Mouse (Mus musculus) left cerebral cortex, adult 11 months (tissue): ENCODE data around the gene Arid2.
"Not testable (repeated sequence)": the region's sequence is repeated elsewhere in the genome, so short reads cannot be mapped to it uniquely, and the experiment has no call there.

Source experiments
- DNase-seq: peaks from one replicate; pipeline ENCODE4 v3.0.0; 2022; ENCODE audit warnings: low spot score

The Arid2 gene

GRCm38 (mm10) chr15:96286015-96286934, 1.0 kb upstream of the Arid2 start:
- DNase-seq, result peak; percentile 89

DNA sequence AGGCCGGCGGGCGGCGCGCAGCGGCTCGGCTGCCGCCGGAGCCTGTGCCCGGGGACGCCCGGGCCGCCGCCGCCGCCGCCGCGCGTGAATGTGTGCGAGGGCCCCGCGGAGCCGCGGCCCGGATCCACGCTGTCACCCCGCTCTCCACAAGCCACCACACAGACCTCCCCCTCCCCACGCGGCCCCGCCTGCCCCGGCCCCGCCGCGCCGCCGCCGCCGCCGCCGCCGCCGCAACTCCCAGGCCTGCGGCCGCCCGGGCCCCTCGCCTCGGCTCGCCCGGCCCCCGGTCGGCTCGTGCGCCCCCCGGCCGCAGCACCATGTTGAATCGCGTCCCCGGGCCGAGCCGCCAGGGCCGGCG, 404 bp upstream of the Arid2 start:
- no peak for DNase-seq

GRCm38 (mm10) chr15:96287976-96288835, 888 bp downstream of the Arid2 start:
- peak; percentile 35 for DNase-seq

DNA sequence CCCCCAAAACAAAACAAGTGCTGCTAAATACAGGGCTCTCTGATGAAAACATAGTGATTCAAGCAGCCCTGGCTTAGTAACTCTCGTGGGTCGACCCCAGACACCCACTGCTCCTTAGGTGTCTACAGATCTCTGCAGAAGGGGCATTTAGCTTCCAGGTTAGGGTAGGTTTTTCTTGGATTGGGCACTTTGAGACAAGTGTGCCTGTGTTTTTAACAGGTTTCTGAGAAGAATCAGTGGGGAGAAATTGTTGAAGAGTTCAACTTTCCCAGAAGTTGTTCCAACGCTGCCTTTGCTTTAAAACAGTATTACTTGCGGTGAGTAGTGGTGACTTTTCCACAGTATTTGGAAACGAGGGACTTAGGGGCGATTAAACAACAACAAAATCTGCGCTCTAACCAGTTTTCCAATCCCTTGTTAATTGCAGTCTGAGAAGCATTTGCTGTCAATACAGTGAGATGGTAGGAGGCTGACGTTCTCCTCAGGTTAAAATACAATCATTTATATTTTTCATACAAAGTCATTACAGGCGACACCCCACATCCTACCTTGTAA, 1.6 kb downstream of the Arid2 start:
- DNase-seq, result no peak

DNA sequence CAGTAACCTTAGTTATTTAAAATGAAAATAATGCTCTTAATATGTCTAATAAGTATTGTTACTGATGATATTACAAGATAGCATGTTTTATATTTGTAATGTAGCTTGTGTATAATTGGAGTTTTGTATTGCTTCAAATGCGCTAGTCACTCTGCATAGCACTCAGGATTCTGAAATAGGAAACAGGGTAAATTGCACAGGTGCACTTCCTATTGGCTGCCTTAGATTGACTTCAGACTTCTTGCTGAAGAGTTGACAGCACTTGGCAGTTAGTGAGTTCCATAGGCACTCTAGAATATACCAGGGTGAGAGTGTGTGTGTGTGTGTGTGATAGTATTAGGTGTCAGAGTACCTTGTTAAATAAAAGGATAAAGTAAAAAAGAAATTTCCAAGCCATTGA, 2.7 kb downstream of the Arid2 start:
- DNase-seq, result no peak

DNA sequence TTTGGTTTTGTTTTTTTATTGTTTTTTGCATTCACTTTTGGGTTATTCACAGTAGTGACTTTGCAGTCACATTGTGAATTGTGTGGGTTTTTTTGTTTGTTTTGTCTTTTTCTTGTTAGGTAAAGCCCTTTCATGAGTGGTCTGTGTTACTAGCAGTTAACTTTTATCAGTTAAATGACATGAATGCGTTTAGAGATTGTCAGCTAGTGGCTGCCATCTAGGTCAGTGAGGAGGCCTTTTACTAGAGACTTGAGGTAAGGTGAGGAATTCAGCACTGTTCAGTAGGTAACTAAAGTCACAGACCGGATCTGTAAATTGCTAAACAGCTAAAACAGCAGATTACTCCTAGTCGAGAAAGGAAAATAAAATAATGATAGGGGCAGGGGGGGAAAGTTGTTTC, 6.1 kb downstream of the Arid2 start:
- no peak for DNase-seq

- no peak for DNase-seq
Measured at GRCm38 (mm10) chr15:96297078-96297590, 9.8 kb downstream of the Arid2 start.

DNA sequence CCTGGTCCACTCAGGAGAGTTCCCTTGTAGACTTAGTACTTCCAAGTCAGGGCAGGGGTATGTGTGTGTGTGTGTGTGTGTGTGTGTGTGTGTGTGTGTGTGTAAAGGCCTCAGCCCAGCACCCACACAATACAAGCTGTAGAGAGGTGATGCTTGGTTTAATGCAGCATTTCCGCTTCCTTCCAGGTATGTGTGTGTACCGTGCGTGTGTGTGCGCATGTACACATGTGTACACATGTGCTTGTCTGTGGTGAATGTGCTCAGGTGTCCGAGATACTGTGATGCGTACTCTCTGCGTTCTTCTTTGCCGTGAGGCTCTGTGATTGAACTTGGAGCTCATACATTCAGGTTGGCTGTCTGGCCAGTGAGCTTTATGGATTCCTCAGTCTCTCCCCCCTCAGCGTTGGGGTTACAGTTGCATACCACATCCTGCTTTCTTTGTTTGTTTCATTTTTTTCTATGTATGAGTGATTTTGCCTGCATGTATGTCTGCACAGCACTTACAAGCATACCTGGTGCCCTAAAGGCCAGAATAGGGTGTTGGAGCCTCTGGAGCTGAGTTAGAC, 10.4 kb downstream of the Arid2 start:
- no peak for DNase-seq

GRCm38 (mm10) chr15:96309310-96309709, 22.0 kb downstream of the Arid2 start:
- no peak for DNase-seq

DNA sequence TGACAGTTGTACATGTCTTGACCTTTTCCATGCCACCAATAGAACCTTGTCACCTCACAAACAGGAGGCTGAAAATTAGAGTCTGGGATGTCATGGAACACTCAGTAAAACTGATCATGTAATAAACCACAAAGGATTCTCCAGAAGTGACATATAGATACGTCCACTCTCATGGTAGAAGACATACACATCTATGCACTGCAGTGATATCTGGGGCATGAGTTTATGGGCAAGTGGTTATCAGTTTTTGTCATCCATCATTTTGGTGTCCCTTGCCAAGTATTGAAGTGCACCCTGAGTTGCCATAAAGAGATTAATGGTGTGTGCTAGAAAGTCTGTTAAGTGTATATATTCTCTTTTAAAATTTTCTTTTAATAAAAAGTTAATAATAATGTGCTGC, 25.6 kb downstream of the Arid2 start:
- DNase-seq, result no peak

- no peak for DNase-seq
Measured at GRCm38 (mm10) chr15:96315664-96316063, 28.3 kb downstream of the Arid2 start.

GRCm38 (mm10) chr15:96319335-96319734, 32.0 kb downstream of the Arid2 start:
- DNase-seq, result no peak

DNA sequence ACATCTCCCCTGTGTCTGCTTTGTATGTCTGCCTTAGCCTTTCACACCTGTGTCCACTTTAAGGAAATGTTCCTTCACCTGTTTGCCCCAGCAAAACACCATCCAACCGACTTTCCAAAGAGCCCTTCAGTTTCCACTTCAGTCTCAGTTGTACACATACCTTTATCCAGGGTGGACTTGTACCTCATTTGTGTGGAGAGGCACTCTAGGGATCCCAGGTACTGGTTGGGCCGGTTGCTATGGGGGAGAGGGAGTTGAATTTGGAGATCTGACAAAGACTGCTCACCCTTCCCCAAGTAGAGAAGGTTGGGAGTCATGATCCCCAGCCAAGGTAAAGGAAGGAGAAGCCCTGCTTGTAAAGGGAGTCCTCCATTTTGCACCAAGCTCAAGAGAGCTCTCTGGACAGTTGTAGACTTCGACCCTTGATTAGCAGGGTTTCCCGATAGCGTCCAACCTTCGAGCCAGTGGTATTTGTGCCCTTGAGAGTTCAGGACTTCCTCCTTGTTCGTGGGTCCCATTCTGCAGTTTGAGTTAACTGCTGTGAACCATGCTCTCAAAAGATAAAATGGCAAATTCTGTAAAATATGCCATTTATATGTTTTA, 38.5 kb downstream of the Arid2 start:
- no peak for DNase-seq

DNA sequence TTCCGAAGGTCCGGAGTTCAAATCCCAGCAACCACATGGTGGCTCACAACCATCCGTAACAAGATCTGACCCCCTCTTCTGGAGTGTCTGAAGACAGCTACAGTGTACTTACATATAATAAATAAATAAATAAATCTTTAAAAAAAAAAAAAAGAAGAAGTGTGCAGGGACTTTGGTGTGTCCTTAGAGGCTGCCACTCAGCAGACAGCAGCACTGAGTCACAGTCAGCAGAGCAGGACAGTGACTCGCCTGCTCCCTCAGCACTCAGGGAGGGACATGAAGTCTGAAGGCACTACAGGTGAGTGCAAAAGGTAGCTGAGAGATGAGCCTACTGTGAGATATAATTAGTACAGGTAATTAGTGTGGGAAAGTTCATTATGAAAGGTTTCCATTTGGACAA, 41.4 kb downstream of the Arid2 start:
- not testable (repeated sequence) for DNase-seq

DNA sequence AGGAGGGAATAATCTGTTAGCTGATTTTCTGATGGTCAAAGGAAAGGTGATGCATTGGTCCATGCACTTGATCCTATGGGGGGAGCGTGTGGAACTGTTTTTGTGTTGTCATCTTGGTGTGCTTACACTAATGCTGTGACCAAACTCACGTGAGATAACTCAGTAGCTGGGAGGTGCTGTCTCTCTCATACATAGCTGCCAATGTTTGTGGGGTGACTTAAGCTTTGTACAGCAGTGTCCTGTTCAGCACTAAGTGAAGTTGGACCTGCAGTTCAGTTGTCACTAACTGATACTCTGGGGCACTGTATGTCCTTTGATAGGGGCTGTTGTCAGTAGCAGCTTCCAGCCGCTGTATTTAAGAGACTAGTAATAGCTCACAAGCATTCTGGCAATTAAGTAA, 43.2 kb downstream of the Arid2 start:
- DNase-seq, result no peak

GRCm38 (mm10) chr15:96332468-96333213, 45.3 kb downstream of the Arid2 start:
- DNase-seq, result no peak

DNA sequence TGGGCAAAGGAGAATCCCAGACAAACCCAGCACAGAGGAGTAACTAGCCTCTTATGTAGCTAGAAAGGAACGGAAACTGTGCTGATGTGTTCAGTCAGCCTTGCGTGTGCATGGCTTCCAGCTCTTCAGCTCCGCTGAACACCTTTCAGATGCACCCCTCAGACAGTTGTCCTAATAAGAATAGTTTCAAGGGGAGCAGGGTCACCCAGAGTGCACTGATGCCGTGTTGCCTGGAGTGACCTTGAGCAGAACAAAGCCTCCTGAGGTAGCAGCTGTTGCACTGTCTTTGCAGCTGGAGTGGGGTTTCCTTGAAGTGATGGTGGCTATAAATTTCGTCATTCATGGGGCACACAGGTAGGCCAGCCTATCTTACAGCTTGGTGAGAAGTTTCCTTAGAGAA, 46.0 kb downstream of the Arid2 start:
- no peak for DNase-seq

GRCm38 (mm10) chr15:96340924-96341323, 53.6 kb downstream of the Arid2 start:
- no peak for DNase-seq

GRCm38 (mm10) chr15:96342097-96342496, 54.8 kb downstream of the Arid2 start:
- DNase-seq, result no peak

GRCm38 (mm10) chr15:96342871-96343270, 55.6 kb downstream of the Arid2 start:
- no peak for DNase-seq
